Mouse (Mus musculus) ES-Bruce4 (cell line): Measurements from ENCODE around the gene Ldhd.
A peak's percentile ranks its signal among the peaks of the same experiment; 100 is the strongest.

Experiments used
- CTCF ChIP-seq: IDR thresholded peaks from one replicate; pipeline ENCODE4 v1.8.1; 2011; ENCODE audit warnings: low read depth, low read length
- POLR2A ChIP-seq: IDR thresholded peaks from one replicate; pipeline ENCODE4 v1.8.1; 2011; ENCODE audit warnings: low read length; ENCODE audit not compliant: insufficient read depth

- TF ChIP-seq CTCF (peak; percentile 48), POLR2A (no peak)
Measured at GRCm38 (mm10) chr8:111678111-111678510, 47.9 kb upstream of the Ldhd start.
